Mouse (Mus musculus) neural tube, embryonic 13.5 days (tissue): ENCODE results near the gene Dnah14. TPM values are rescaled to one million over a fixed set of nuclear protein-coding genes. Genes with fewer than 3 reads are reported as not detected.

Source experiments
- ATAC-seq: fragments of 200-750 bp; cut with Nextera tagmentation; 2 replicates; pipeline ENCODE4 v1.8.0; 2017; ENCODE audit warnings: low read depth, mild to moderate bottlenecking, moderate TSS enrichment, moderate library complexity
- H3K27ac ChIP-seq: fragments of 300-500 bp; sonication (generic); replicated peaks from 2 replicates; pipeline ENCODE4 v1.5.1; 2015; ENCODE audit warnings: moderate library complexity, mild to moderate bottlenecking, inconsistent platforms
- H3K27me3 ChIP-seq: fragments of 300-500 bp; sonication (generic); 2 replicates; pipeline ENCODE4 v1.6.1; 2015; ENCODE audit warnings: mild to moderate bottlenecking, inconsistent platforms
- H3K36me3 ChIP-seq: fragments of 300-500 bp; sonication (generic); 2 replicates; pipeline ENCODE4 v1.6.1; 2015; ENCODE audit warnings: mild to moderate bottlenecking, inconsistent platforms
- H3K4me1 ChIP-seq: fragments of 300-500 bp; sonication (generic); replicated peaks from 2 replicates; pipeline ENCODE4 v1.6.1; 2015; ENCODE audit warnings: inconsistent platforms
- H3K4me2 ChIP-seq: fragments of 300-500 bp; sonication (generic); 2 replicates; pipeline ENCODE4 v1.6.1; 2015; ENCODE audit warnings: inconsistent platforms, mild to moderate bottlenecking, moderate library complexity
- H3K4me3 ChIP-seq: fragments of 300-500 bp; sonication (generic); 2 replicates; pipeline ENCODE4 v1.5.1; 2015; ENCODE audit warnings: mild to moderate bottlenecking, inconsistent platforms
- H3K9ac ChIP-seq: fragments of 300-500 bp; sonication (generic); 2 replicates; pipeline ENCODE4 v1.6.1; 2015; ENCODE audit warnings: moderate library complexity, mild to moderate bottlenecking, inconsistent platforms
- H3K9me3 ChIP-seq: fragments of 300-500 bp; sonication (generic); 2 replicates; pipeline ENCODE4 v1.6.1; 2016; ENCODE audit warnings: inconsistent platforms
- WGBS: fragments of 180-500 bp; shearing (Covaris S2); methylation state at CpG from one replicate; pipeline ENCODE4 v1.1.7; 2015; 5-methylcytosine and 5-hydroxymethylcytosine counted together
- polyA plus RNA-seq: library from polyadenylated mRNA; unstranded; fragments of >200 nt; fragmentation: Nextera tagmentation; extraction: Ambion mirVana; gene quantifications from 2 replicates; pipeline ENCODE4 v1.2.1, GENCODE M21; 2015

The Dnah14 gene
- polyA plus RNA-seq, 1 experiment from 2014 or later = 0.47 TPM

- no peaks in the 10 kb centered on the region for H3K27me3 ChIP-seq
- H3K4me2 ChIP-seq = no peak overlapping the region
- H3K27ac ChIP-seq = no peak overlapping the region
- H3K9ac ChIP-seq = no peak overlapping the region
- ATAC-seq = no peak
- no peak overlapping the region for H3K4me3 ChIP-seq
- 95% methylated on average over 5 of the region's 5 CpGs for WGBS
- H3K4me1 ChIP-seq = no peaks in the 10 kb centered on the region
- H3K36me3 ChIP-seq = peaks cover 95% of the 10 kb centered on the region
- H3K9me3 ChIP-seq = no peaks in the 10 kb centered on the region
Observed at GRCm38 (mm10) chr1:181828365-181828764, 252.0 kb downstream of the Dnah14 start.

- H3K9ac ChIP-seq = no peak overlapping the region
- H3K27me3 ChIP-seq = no peaks in the 10 kb centered on the region
- peaks cover 83% of the 10 kb centered on the region for H3K36me3 ChIP-seq
Observed at GRCm38 (mm10) chr1:181832720-181833119, 256.4 kb downstream of the Dnah14 start.

GRCm38 (mm10) chr1:181833143-181833542 lies 256.8 kb downstream of the Dnah14 start:
- Histone ChIP-seq H3K27ac (no peak overlapping the region), H3K4me1 (peaks cover 4% of the 10 kb centered on the region; the same call in 1 of the 2 replicates), H3K36me3 (peaks cover 79% of the 10 kb centered on the region), H3K4me2 (no peak overlapping the region), H3K9ac (no peak overlapping the region), H3K27me3 (no peaks in the 10 kb centered on the region), H3K4me3 (no peak overlapping the region), H3K9me3 (no peaks in the 10 kb centered on the region)
- WGBS = 77% methylated on average over 6 of the region's 6 CpGs
- no peak for ATAC-seq

More at GRCm38 (mm10) chr1:181832720-181833119, 256.4 kb downstream of the Dnah14 start:
- Histone ChIP-seq H3K4me2 (no peak overlapping the region), H3K4me3 (no peak overlapping the region), H3K27ac (no peak overlapping the region), H3K9me3 (no peaks in the 10 kb centered on the region), H3K4me1 (0 out of 2 replicates have a peak, but pooled peaks cover under 1% of the 10 kb centered on the region)
- WGBS = 88% methylated on average over 5 of the region's 5 CpGs
- ATAC-seq = no peak

GRCm38 (mm10) chr1:181838111-181838510 lies 261.8 kb downstream of the Dnah14 start:
- H3K36me3 ChIP-seq = peaks cover 31% of the 10 kb centered on the region
- no peak overlapping the region for H3K27ac ChIP-seq
- 86% methylated on average over 5 of the region's 5 CpGs for WGBS
- no peak overlapping the region for H3K4me3 ChIP-seq
- no peak overlapping the region for H3K4me2 ChIP-seq
- no peaks in the 10 kb centered on the region for H3K9me3 ChIP-seq
- H3K27me3 ChIP-seq = no peaks in the 10 kb centered on the region
- no peak overlapping the region for H3K9ac ChIP-seq
- peaks cover 33% of the 10 kb centered on the region for H3K4me1 ChIP-seq
- ATAC-seq = no peak

- H3K36me3 ChIP-seq = peaks cover 21% of the 10 kb centered on the region
- H3K9me3 ChIP-seq = no peaks in the 10 kb centered on the region
- peaks cover 36% of the 10 kb centered on the region for H3K4me1 ChIP-seq
- H3K27ac ChIP-seq = no peak overlapping the region
- 21% methylated on average over 6 of the region's 6 CpGs for WGBS
- ATAC-seq = no peak
- H3K4me3 ChIP-seq = peak overlapping the region; percentile 10; the same call in 1 of the 2 replicates
- H3K27me3 ChIP-seq = 0 out of 2 replicates have a peak, but pooled peaks cover 5% of the 10 kb centered on the region
- peak overlapping the region; percentile 54 for H3K9ac ChIP-seq
- H3K4me2 ChIP-seq = peak overlapping the region; percentile 85
Observed at GRCm38 (mm10) chr1:181839746-181840366, 263.5 kb downstream of the Dnah14 start.

GRCm38 (mm10) chr1:181841396-181841795 lies 265.0 kb downstream of the Dnah14 start:
- H3K36me3 ChIP-seq = peaks cover 5% of the 10 kb centered on the region
- H3K27ac ChIP-seq = peak overlapping the region; percentile 94
- H3K4me2 ChIP-seq = peak overlapping the region; percentile 85
- H3K27me3 ChIP-seq = 0 out of 2 replicates have a peak, but pooled peaks cover 5% of the 10 kb centered on the region
- H3K9me3 ChIP-seq = no peaks in the 10 kb centered on the region
- WGBS = under 1% methylated on average over 16 of the region's 16 CpGs
- peak overlapping the region; percentile 91 for H3K9ac ChIP-seq
- H3K4me3 ChIP-seq = peak overlapping the region; percentile 87
- no peak; the same call in 1 of the 2 replicates for ATAC-seq
- H3K4me1 ChIP-seq = peaks cover 36% of the 10 kb centered on the region

- Histone ChIP-seq H3K27me3 (0 out of 2 replicates have a peak, but pooled peaks cover 5% of the 10 kb centered on the region), H3K9me3 (no peaks in the 10 kb centered on the region), H3K9ac (peak overlapping the region; percentile 91), H3K4me1 (peaks cover 36% of the 10 kb centered on the region), H3K36me3 (no peaks in the 10 kb centered on the region), H3K27ac (peak overlapping the region; percentile 94), H3K4me2 (peak overlapping the region; percentile 85), H3K4me3 (peak overlapping the region; percentile 87)
- WGBS = under 1% methylated on average over 107 of the region's 113 CpGs
- peak; percentile 98 for ATAC-seq
Observed at GRCm38 (mm10) chr1:181841864-181842672, 265.7 kb downstream of the Dnah14 start.

- WGBS = under 1% methylated on average over 14 of the region's 14 CpGs
Observed at GRCm38 (mm10) chr1:181842781-181843180, 266.4 kb downstream of the Dnah14 start, which contains the start of gene Lbr. TSS of gene Lbr (minus strand) at chr1:181843046.

GRCm38 (mm10) chr1:181844874-181845547 lies 268.7 kb downstream of the Dnah14 start:
- Histone ChIP-seq H3K9me3 (no peaks in the 10 kb centered on the region), H3K4me2 (no peak overlapping the region), H3K27me3 (0 out of 2 replicates have a peak, but pooled peaks cover 5% of the 10 kb centered on the region), H3K9ac (no peak overlapping the region), H3K4me3 (no peak overlapping the region), H3K4me1 (peaks cover 22% of the 10 kb centered on the region), H3K36me3 (no peaks in the 10 kb centered on the region), H3K27ac (no peak overlapping the region)
- WGBS = 72% methylated on average over 15 of the region's 15 CpGs
- ATAC-seq = no peak

More at GRCm38 (mm10) chr1:181842781-181843180, 266.4 kb downstream of the Dnah14 start, which contains the start of gene Lbr:
- H3K27ac ChIP-seq = peak within 1 kb of the TSS; percentile 94
- H3K9me3 ChIP-seq = no peaks in the 10 kb centered on the region
- 0 out of 2 replicates have a peak, but pooled peaks cover 5% of the 10 kb centered on the region for H3K27me3 ChIP-seq
- ATAC-seq = peak; percentile 2; the same call in 1 of the 2 replicates
- H3K9ac ChIP-seq = peak within 1 kb of the TSS; percentile 91
- H3K4me3 ChIP-seq = peak within 1 kb of the TSS; percentile 87
- no peaks in the 10 kb centered on the region for H3K36me3 ChIP-seq
- peak within 1 kb of the TSS; percentile 85 for H3K4me2 ChIP-seq
- H3K4me1 ChIP-seq = peaks cover 36% of the 10 kb centered on the region

- Histone ChIP-seq H3K27ac (no peak overlapping the region), H3K27me3 (0 out of 2 replicates have a peak, but pooled peaks cover 5% of the 10 kb centered on the region), H3K4me2 (no peak overlapping the region), H3K4me1 (peaks cover 14% of the 10 kb centered on the region), H3K9me3 (no peaks in the 10 kb centered on the region), H3K4me3 (no peak overlapping the region), H3K9ac (no peak overlapping the region), H3K36me3 (no peaks in the 10 kb centered on the region)
- no peak for ATAC-seq
- WGBS = 86% methylated on average over 3 of the region's 3 CpGs
Observed at GRCm38 (mm10) chr1:181845767-181846166, 269.4 kb downstream of the Dnah14 start.

- H3K27me3 ChIP-seq = 0 out of 2 replicates have a peak, but pooled peaks cover 5% of the 10 kb centered on the region
- H3K4me1 ChIP-seq = peaks cover 7% of the 10 kb centered on the region
- no peaks in the 10 kb centered on the region for H3K36me3 ChIP-seq
- H3K27ac ChIP-seq = no peak overlapping the region
- H3K9me3 ChIP-seq = no peaks in the 10 kb centered on the region
- H3K4me3 ChIP-seq = no peak overlapping the region
- ATAC-seq = no peak
- 86% methylated on average over 3 of the region's 3 CpGs for WGBS
- no peak overlapping the region for H3K9ac ChIP-seq
- no peak overlapping the region for H3K4me2 ChIP-seq
Observed at GRCm38 (mm10) chr1:181847396-181847795, 271.0 kb downstream of the Dnah14 start.
